Mouse (Mus musculus) embryonic facial prominence, embryonic 14.5 days (tissue): ENCODE measurements around the gene Htatip2. TPM values are rescaled to one million over a fixed set of nuclear protein-coding genes. Genes with fewer than 3 reads are reported as not detected.
A peak's percentile ranks its signal among the peaks of the same experiment; 100 is the strongest.

Experiments
- ATAC-seq: fragments of 200-750 bp; cut with Nextera tagmentation; 2 replicates; pipeline ENCODE4 v1.8.0; 2017; ENCODE audit warnings: low read depth, moderate number of reproducible peaks, moderate TSS enrichment
- DNase-seq: peaks from one replicate; pipeline ENCODE4 v3.0.0-alpha.2; 2015; ENCODE audit warnings: low spot score
- H3K27ac ChIP-seq: fragments of 300-500 bp; sonication (generic); replicated peaks from 2 replicates; pipeline ENCODE4 v1.5.1; 2014; ENCODE audit warnings: low read depth, mild to moderate bottlenecking, low read length, moderate library complexity
- H3K27me3 ChIP-seq: fragments of 300-500 bp; sonication (generic); replicated peaks from 2 replicates; pipeline ENCODE4 v1.6.1; 2014; ENCODE audit warnings: low read length; ENCODE audit not compliant: control insufficient read depth, insufficient read depth
- H3K36me3 ChIP-seq: fragments of 300-500 bp; sonication (generic); 2 replicates; pipeline ENCODE4 v1.6.1; 2014; ENCODE audit warnings: low read length, mixed read lengths; ENCODE audit not compliant: control insufficient read depth, insufficient read depth
- H3K4me1 ChIP-seq: fragments of 300-500 bp; sonication (generic); 2 replicates; pipeline ENCODE4 v1.6.1; 2014; ENCODE audit warnings: antibody characterized with exemption, low read length; ENCODE audit not compliant: control insufficient read depth, insufficient read depth
- H3K4me2 ChIP-seq: fragments of 300-500 bp; sonication (generic); 2 replicates; pipeline ENCODE4 v1.6.1; 2014; ENCODE audit warnings: low read depth, mild to moderate bottlenecking, low read length, moderate library complexity, mixed read lengths
- H3K4me3 ChIP-seq: fragments of 300-500 bp; sonication (generic); 2 replicates; pipeline ENCODE4 v1.5.1; 2014; ENCODE audit warnings: low read depth, mild to moderate bottlenecking, low read length
- H3K9ac ChIP-seq: fragments of 300-500 bp; sonication (generic); 2 replicates; pipeline ENCODE4 v1.6.1; 2014; ENCODE audit warnings: low read depth, mild to moderate bottlenecking, low read length, moderate library complexity, mixed read lengths
- H3K9me3 ChIP-seq: fragments of 300-500 bp; sonication (generic); 2 replicates; pipeline ENCODE4 v1.6.1; 2016; ENCODE audit warnings: low read length; ENCODE audit not compliant: control insufficient read depth
- WGBS: fragments of 180-500 bp; shearing (Covaris S2); extraction: QIAGEN DNeasy Blood & Tissue Kit; methylation state at CpG from one replicate; pipeline ENCODE4 v1.1.7; 2014; 5-methylcytosine and 5-hydroxymethylcytosine counted together
- polyA plus RNA-seq: library from polyadenylated mRNA; unstranded; fragments of >200 nt; fragmentation: Nextera tagmentation; extraction: Ambion mirVana; gene quantifications from 2 replicates; pipeline ENCODE4 v1.2.1, GENCODE M21; 2014

Htatip2 gene
- polyA plus RNA-seq, result 10.5 TPM in 2 replicates

DNA sequence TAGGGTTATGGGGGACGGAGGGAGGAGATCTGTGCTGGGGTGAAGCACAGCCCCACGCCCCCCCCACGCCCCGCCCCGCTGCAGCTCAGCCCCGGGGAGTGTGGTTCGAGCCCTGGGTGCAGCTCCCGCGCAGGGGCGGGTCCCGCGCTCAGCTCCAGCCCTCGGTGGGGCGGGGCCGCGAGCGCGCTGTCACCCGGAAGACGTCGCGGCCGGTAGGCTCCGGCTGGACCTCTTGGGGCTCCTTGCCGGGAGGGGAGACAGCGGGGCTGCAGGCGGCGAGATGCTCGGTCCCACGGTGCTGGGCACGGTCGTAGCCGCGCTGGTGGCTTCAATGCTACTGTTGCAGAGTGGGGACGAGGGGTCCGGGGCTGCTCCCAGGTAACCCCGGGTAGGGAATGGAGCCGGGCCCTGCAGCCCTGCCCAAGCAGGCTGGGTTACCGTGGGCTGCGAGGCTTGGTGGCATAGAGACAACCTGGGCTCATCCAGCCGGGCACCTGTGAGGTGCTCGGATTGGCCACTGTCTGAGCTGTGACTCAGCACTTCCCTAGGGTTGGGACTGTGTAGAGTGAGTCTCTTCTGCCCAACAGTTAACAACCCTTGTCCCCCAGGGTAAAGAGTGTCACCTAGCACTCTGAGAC is at the start of gene Htatip2:
Gene Htatip2 (plus strand): TSS at position 182 of the 638 bp plus-strand sequence.
- Histone ChIP-seq H3K4me2 (peak within 1 kb of the TSS; percentile 87), H3K9me3 (peaks cover 7% of the 10 kb centered on the region; the same call in 1 of the 2 replicates), H3K27ac (no peak within 1 kb of the TSS), H3K9ac (peak within 1 kb of the TSS; percentile 65), H3K27me3 (peaks cover 6% of the 10 kb centered on the region; the same call in 1 of the 2 replicates), H3K4me1 (no peaks in the 10 kb centered on the region), H3K36me3 (no peaks in the 10 kb centered on the region), H3K4me3 (peak within 1 kb of the TSS; percentile 56)
- 4% methylated on average over 21 of the region's 42 CpGs for WGBS
- ATAC-seq, result peak; percentile 74
- DNase-seq, result peak; percentile 29

- H3K27me3 ChIP-seq, result no peaks in the 10 kb centered on the region
- no peak for ATAC-seq
- no peak overlapping the region for H3K9ac ChIP-seq
- H3K9me3 ChIP-seq, result no peaks in the 10 kb centered on the region
- no peaks in the 10 kb centered on the region for H3K4me1 ChIP-seq
- no peaks in the 10 kb centered on the region for H3K36me3 ChIP-seq
- no peak overlapping the region for H3K27ac ChIP-seq
- no peak overlapping the region for H3K4me2 ChIP-seq
- WGBS, result 47% methylated on average over 9 of the region's 9 CpGs
- no peak for DNase-seq
- no peak overlapping the region for H3K4me3 ChIP-seq
Measured at GRCm38 (mm10) chr7:49709381-49710021, 49.4 kb upstream of the Htatip2 start.

GRCm38 (mm10) chr7:49717942-49718733 is 40.8 kb upstream of the Htatip2 start:
- ATAC-seq, result no peak
- no peaks in the 10 kb centered on the region for H3K4me1 ChIP-seq

GRCm38 (mm10) chr7:49734342-49734741 is 24.6 kb upstream of the Htatip2 start:
- no peak overlapping the region for H3K4me3 ChIP-seq

More at GRCm38 (mm10) chr7:49717942-49718733, 40.8 kb upstream of the Htatip2 start:
- H3K36me3 ChIP-seq, result no peaks in the 10 kb centered on the region
- WGBS, result 82% methylated on average over 15 of the region's 15 CpGs
- no peak overlapping the region for H3K27ac ChIP-seq
- no peaks in the 10 kb centered on the region for H3K9me3 ChIP-seq
- no peak overlapping the region for H3K9ac ChIP-seq
- H3K4me3 ChIP-seq, result no peak overlapping the region
- no peaks in the 10 kb centered on the region for H3K27me3 ChIP-seq
- DNase-seq, result no peak
- H3K4me2 ChIP-seq, result no peak overlapping the region

GRCm38 (mm10) chr7:49739448-49739847 is 19.5 kb upstream of the Htatip2 start:
- no peaks in the 10 kb centered on the region; the same call in 1 of the 2 replicates for H3K27me3 ChIP-seq
- no peak overlapping the region for H3K4me3 ChIP-seq
- DNase-seq, result no peak
- WGBS, result 69% methylated on average over 8 of the region's 8 CpGs
- H3K27ac ChIP-seq, result no peak overlapping the region
- H3K9me3 ChIP-seq, result no peaks in the 10 kb centered on the region
- no peaks in the 10 kb centered on the region for H3K36me3 ChIP-seq
- no peak overlapping the region for H3K9ac ChIP-seq
- no peak for ATAC-seq
- H3K4me2 ChIP-seq, result no peak overlapping the region
- H3K4me1 ChIP-seq, result peaks cover 4% of the 10 kb centered on the region; the same call in 1 of the 2 replicates

More at GRCm38 (mm10) chr7:49734342-49734741, 24.6 kb upstream of the Htatip2 start:
- H3K9ac ChIP-seq, result no peak overlapping the region
- WGBS, result 71% methylated on average over 4 of the region's 4 CpGs
- no peak for DNase-seq
- ATAC-seq, result no peak
- no peaks in the 10 kb centered on the region for H3K27me3 ChIP-seq
- H3K4me1 ChIP-seq, result no peaks in the 10 kb centered on the region
- H3K9me3 ChIP-seq, result no peaks in the 10 kb centered on the region
- H3K4me2 ChIP-seq, result no peak overlapping the region
- no peak overlapping the region for H3K27ac ChIP-seq
- no peaks in the 10 kb centered on the region for H3K36me3 ChIP-seq

DNA sequence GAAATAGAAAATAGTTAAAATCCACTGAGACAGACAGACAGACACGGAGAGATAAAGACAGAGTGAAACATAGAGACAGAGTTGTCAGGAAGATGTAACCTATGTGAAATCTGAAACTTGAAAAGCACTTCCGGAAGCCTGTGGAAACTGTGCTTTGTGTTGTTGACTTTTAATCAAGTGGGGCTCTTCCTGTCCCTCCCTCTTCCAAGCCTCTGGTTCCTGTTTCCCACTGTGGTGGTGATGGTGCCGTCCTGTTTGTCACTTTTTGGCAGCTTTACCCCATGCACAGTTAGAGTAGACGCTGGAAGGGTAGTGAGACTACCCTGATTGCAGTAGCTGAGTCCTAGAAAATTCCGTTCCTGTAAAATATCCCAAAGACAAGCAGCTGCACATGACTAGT is 17.4 kb upstream of the Htatip2 start:
- H3K4me2 ChIP-seq, result no peak overlapping the region
- H3K27ac ChIP-seq, result no peak overlapping the region
- no peaks in the 10 kb centered on the region for H3K9me3 ChIP-seq
- no peak overlapping the region for H3K4me3 ChIP-seq
- DNase-seq, result no peak
- 21% methylated on average over 5 of the region's 5 CpGs for WGBS
- H3K9ac ChIP-seq, result no peak overlapping the region
- no peaks in the 10 kb centered on the region for H3K36me3 ChIP-seq
- ATAC-seq, result no peak
- H3K4me1 ChIP-seq, result peaks cover 4% of the 10 kb centered on the region; the same call in 1 of the 2 replicates
- H3K27me3 ChIP-seq, result no peaks in the 10 kb centered on the region; the same call in 1 of the 2 replicates

DNA sequence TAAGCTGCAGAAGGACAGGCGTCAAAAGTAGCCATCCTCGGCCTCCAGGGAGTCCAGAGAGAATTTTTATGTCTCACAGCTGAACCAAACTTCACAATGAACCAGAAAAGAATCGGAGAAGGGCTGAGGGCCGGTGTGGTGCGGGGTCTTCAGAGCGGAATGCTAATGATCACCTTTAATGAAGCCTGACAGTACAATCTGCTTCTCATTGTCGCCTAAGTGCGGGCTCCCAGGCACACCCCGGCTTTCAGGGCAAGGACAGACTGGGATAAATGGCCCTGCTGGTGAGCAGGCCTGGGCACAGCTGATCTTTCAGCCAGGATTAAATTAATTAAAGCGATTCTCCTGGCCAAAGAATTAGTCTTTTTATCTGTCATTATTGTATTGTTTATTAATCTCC is 17.0 kb upstream of the Htatip2 start:
- WGBS, result 15% methylated on average over 10 of the region's 10 CpGs

GRCm38 (mm10) chr7:49751148-49751547 is 7.8 kb upstream of the Htatip2 start:
- Histone ChIP-seq H3K4me2 (no peak overlapping the region), H3K4me3 (no peak overlapping the region), H3K4me1 (no peaks in the 10 kb centered on the region), H3K36me3 (no peaks in the 10 kb centered on the region), H3K9ac (no peak overlapping the region), H3K9me3 (no peaks in the 10 kb centered on the region), H3K27me3 (peaks cover 15% of the 10 kb centered on the region), H3K27ac (no peak overlapping the region)
- peak; percentile 82 for DNase-seq
- ATAC-seq, result no peak
- WGBS, result 3% methylated on average over 4 of the region's 4 CpGs

More for the DNA sequence above, 17.0 kb upstream of the Htatip2 start:
- DNase-seq (no peak), ATAC-seq (no peak)
- Histone ChIP-seq H3K4me3 (no peak overlapping the region), H3K9ac (no peak overlapping the region), H3K36me3 (no peaks in the 10 kb centered on the region), H3K9me3 (no peaks in the 10 kb centered on the region), H3K4me2 (no peak overlapping the region), H3K4me1 (peaks cover 4% of the 10 kb centered on the region; the same call in 1 of the 2 replicates), H3K27me3 (no peaks in the 10 kb centered on the region; the same call in 1 of the 2 replicates), H3K27ac (no peak overlapping the region)
